8 mouse cellular contexts compared by ENCODE assay signal in genomic region chr11:68954408-68954807, GRCm38 (mm10). TPM values are rescaled to one million over a fixed set of nuclear protein-coding genes. Genes with fewer than 3 reads are reported as not detected.
DNase-seq lines count a peak whose midpoint lies in the region; ATAC-seq lines count a peak whose summit lies in the region.

No protein-coding gene starts in this region.

- H3K36me3 ChIP-seq in embryonic facial prominence, embryonic 12.5 days: no peaks in the 10 kb centered on the region
- no peaks in the 10 kb centered on the region for H3K36me3 ChIP-seq in intestine, embryonic 15.5 days
- H3K36me3 ChIP-seq in neural tube, embryonic 11.5 days (ENCODE audit: control insufficient read depth, insufficient read depth, low read length): no peaks in the 10 kb centered on the region

- H3K27ac ChIP-seq in embryonic facial prominence, embryonic 12.5 days: no peak overlapping the region
- no peak overlapping the region for H3K27ac ChIP-seq in intestine, embryonic 15.5 days
- no peak overlapping the region for H3K27ac ChIP-seq in neural tube, embryonic 11.5 days (ENCODE audit: low read depth, low read length)

- H3K4me2 ChIP-seq in embryonic facial prominence, embryonic 12.5 days (replicated peaks): peak overlapping the region; percentile 58
- H3K4me2 ChIP-seq in intestine, embryonic 15.5 days (replicated peaks): peak overlapping the region; percentile 70
- peak overlapping the region; percentile 43 for H3K4me2 ChIP-seq in neural tube, embryonic 11.5 days (ENCODE audit: low read depth)

- peak overlapping the region; percentile 37 for H3K9ac ChIP-seq in embryonic facial prominence, embryonic 12.5 days
- H3K9ac ChIP-seq in intestine, embryonic 15.5 days: peak overlapping the region; percentile 47
- H3K9ac ChIP-seq in neural tube, embryonic 11.5 days (ENCODE audit: low read length): peak overlapping the region; percentile 36

- 3% methylated on average over 17 of the region's 17 CpGs for WGBS in embryonic facial prominence, embryonic 12.5 days
- 2% methylated on average over 17 of the region's 17 CpGs for WGBS in intestine, embryonic 15.5 days
- WGBS in neural tube, embryonic 11.5 days: 1% methylated on average over 17 of the region's 17 CpGs

- no peak for ATAC-seq in embryonic facial prominence, embryonic 12.5 days (ENCODE audit: insufficient number of reproducible peaks, insufficient read depth, low FRiP score, low TSS enrichment)
- no peak for ATAC-seq in intestine, embryonic 15.5 days
- no peak for ATAC-seq in neural tube, embryonic 11.5 days (ENCODE audit: insufficient read depth, low FRiP score, low TSS enrichment)

- peaks cover 21% of the 10 kb centered on the region for H3K4me1 ChIP-seq in embryonic facial prominence, embryonic 12.5 days
- peaks cover 7% of the 10 kb centered on the region; the same call in 1 of the 2 replicates for H3K4me1 ChIP-seq in intestine, embryonic 15.5 days (replicated peaks)
- H3K4me1 ChIP-seq in neural tube, embryonic 11.5 days (ENCODE audit: control insufficient read depth, insufficient read depth, low read length): no peaks in the 10 kb centered on the region

- DNase-seq in kidney, postnatal 10 days: peak; percentile 22
- DNase-seq in kidney, postnatal 14 days: no peak
- no peak for DNase-seq in neural tube, embryonic 11.5 days (ENCODE audit: low spot score)
- DNase-seq in cerebellum, postnatal 4 days (ENCODE audit: low spot score in 2 of 2): no peak
- no peak for DNase-seq in testis, postnatal 10 days (ENCODE audit: low spot score)
- no peak for DNase-seq in yolk sac, embryonic 10.5 days (ENCODE audit: low spot score)

- no peaks in the 10 kb centered on the region for H3K9me3 ChIP-seq in embryonic facial prominence, embryonic 12.5 days
- no peaks in the 10 kb centered on the region for H3K9me3 ChIP-seq in intestine, embryonic 15.5 days
- H3K9me3 ChIP-seq in neural tube, embryonic 11.5 days (ENCODE audit: control insufficient read depth, low read length): no peaks in the 10 kb centered on the region

- H3K27me3 ChIP-seq in embryonic facial prominence, embryonic 12.5 days: peaks cover 52% of the 10 kb centered on the region
- peaks cover 32% of the 10 kb centered on the region for H3K27me3 ChIP-seq in intestine, embryonic 15.5 days (replicated peaks)
- peaks cover 20% of the 10 kb centered on the region for H3K27me3 ChIP-seq in neural tube, embryonic 11.5 days (ENCODE audit: control insufficient read depth, insufficient read depth, low read length)

- H3K4me3 ChIP-seq in embryonic facial prominence, embryonic 12.5 days: peak overlapping the region; percentile 36
- peak overlapping the region; percentile 38 for H3K4me3 ChIP-seq in intestine, embryonic 15.5 days (replicated peaks)
- H3K4me3 ChIP-seq in neural tube, embryonic 11.5 days (ENCODE audit: low read depth, low read length): peak overlapping the region; percentile 14

RNA-seq across cellular contexts. Expression of gene Arhgef15, which starts 2.9 kb away (rescaled TPM):
- polyA plus RNA-seq in embryonic facial prominence, embryonic 12.5 days (2016; fragmentation: Nextera tagmentation; extraction: Ambion mirVana): 8.1 and 8.5 TPM in 2 replicates
- 8.1 and 8.6 TPM in 2 replicates for polyA plus RNA-seq in intestine, embryonic 15.5 days (2015; fragmentation: Nextera tagmentation; extraction: Ambion mirVana)
- polyA plus RNA-seq in neural tube, embryonic 11.5 days (2014; fragmentation: Nextera tagmentation; extraction: Ambion mirVana): 6.8 and 6.9 TPM in 2 replicates

RNA-seq across cellular contexts. Expression of gene Slc25a35, which starts 13.5 kb away (rescaled TPM):
- polyA plus RNA-seq in embryonic facial prominence, embryonic 12.5 days (2016; fragmentation: Nextera tagmentation; extraction: Ambion mirVana): 2.6 and 4.1 TPM in 2 replicates
- 2.7 and 2.8 TPM in 2 replicates for polyA plus RNA-seq in intestine, embryonic 15.5 days (2015; fragmentation: Nextera tagmentation; extraction: Ambion mirVana)
- polyA plus RNA-seq in neural tube, embryonic 11.5 days (2014; fragmentation: Nextera tagmentation; extraction: Ambion mirVana): 1.4 and 2.1 TPM in 2 replicates

RNA-seq across cellular contexts. Expression of gene Rangrf, which starts 20.6 kb away (rescaled TPM):
- polyA plus RNA-seq in embryonic facial prominence, embryonic 12.5 days (2016; fragmentation: Nextera tagmentation; extraction: Ambion mirVana): 59.3 and 64.2 TPM in 2 replicates
- 61.4 and 62.2 TPM in 2 replicates for polyA plus RNA-seq in intestine, embryonic 15.5 days (2015; fragmentation: Nextera tagmentation; extraction: Ambion mirVana)
- 60.4 and 62.5 TPM in 2 replicates for polyA plus RNA-seq in neural tube, embryonic 11.5 days (2014; fragmentation: Nextera tagmentation; extraction: Ambion mirVana)

RNA-seq across cellular contexts. Expression of gene Odf4, which starts 27.5 kb away (rescaled TPM):
- polyA plus RNA-seq in embryonic facial prominence, embryonic 12.5 days (2016; fragmentation: Nextera tagmentation; extraction: Ambion mirVana): not detected in 2 replicates
- polyA plus RNA-seq in intestine, embryonic 15.5 days (2015; fragmentation: Nextera tagmentation; extraction: Ambion mirVana): not detected in 2 replicates
- polyA plus RNA-seq in neural tube, embryonic 11.5 days (2014; fragmentation: Nextera tagmentation; extraction: Ambion mirVana): not detected in 2 replicates

RNA-seq across cellular contexts. Expression of gene Rpl26, which starts 53.0 kb away (rescaled TPM):
- polyA plus RNA-seq in embryonic facial prominence, embryonic 12.5 days (2016; fragmentation: Nextera tagmentation; extraction: Ambion mirVana): 915 and 939 TPM in 2 replicates
- 1,017 and 1,034 TPM in 2 replicates for polyA plus RNA-seq in intestine, embryonic 15.5 days (2015; fragmentation: Nextera tagmentation; extraction: Ambion mirVana)
- polyA plus RNA-seq in neural tube, embryonic 11.5 days (2014; fragmentation: Nextera tagmentation; extraction: Ambion mirVana): 822 and 906 TPM in 2 replicates
